Mouse (Mus musculus) lung, postnatal 0 days (tissue): ENCODE results near the gene Cirbp. TPM values are rescaled to one million over a fixed set of nuclear protein-coding genes. Genes with fewer than 3 reads are reported as not detected.

Source experiments
- ATAC-seq: fragments of 200-750 bp; cut with Nextera tagmentation; 2 replicates; pipeline ENCODE4 v1.8.0; 2017; ENCODE audit warnings: moderate library complexity
- DNase-seq: peaks from one replicate; pipeline ENCODE4 v3.0.0-alpha.2; 2016; ENCODE audit warnings: low spot score
- H3K27ac ChIP-seq: fragments of 300-500 bp; sonication (generic); 2 replicates; pipeline ENCODE4 v1.5.1; 2014; ENCODE audit warnings: antibody characterized with exemption, mild to moderate bottlenecking, low read length, mixed read lengths
- H3K27me3 ChIP-seq: fragments of 300-500 bp; sonication (generic); replicated peaks from 2 replicates; pipeline ENCODE4 v1.6.1; 2014; ENCODE audit warnings: low read length, mixed read lengths; ENCODE audit not compliant: insufficient read depth
- H3K36me3 ChIP-seq: fragments of 300-500 bp; sonication (generic); 2 replicates; pipeline ENCODE4 v1.6.1; 2014; ENCODE audit warnings: low read length, mixed read lengths; ENCODE audit not compliant: insufficient read depth
- H3K4me1 ChIP-seq: fragments of 300-500 bp; sonication (generic); 2 replicates; pipeline ENCODE4 v1.6.1; 2014; ENCODE audit warnings: antibody characterized with exemption, low read depth, low read length, mixed read lengths; ENCODE audit not compliant: insufficient read depth
- H3K4me2 ChIP-seq: fragments of 300-500 bp; sonication (generic); replicated peaks from 2 replicates; pipeline ENCODE4 v1.6.1; 2014; ENCODE audit warnings: low read depth, mild to moderate bottlenecking, low read length, moderate library complexity, mixed read lengths
- H3K4me3 ChIP-seq: fragments of 300-500 bp; sonication (generic); 2 replicates; pipeline ENCODE4 v1.5.1; 2014; ENCODE audit warnings: low read depth, low read length
- H3K9ac ChIP-seq: fragments of 300-500 bp; sonication (generic); replicated peaks from 2 replicates; pipeline ENCODE4 v1.6.1; 2014; ENCODE audit warnings: low read depth, mild to moderate bottlenecking
- H3K9me3 ChIP-seq: fragments of 300-500 bp; sonication (generic); 2 replicates; pipeline ENCODE4 v1.6.1; 2016; ENCODE audit warnings: low read length, mixed read lengths
- CTCF ChIP-seq: IDR thresholded peaks from 2 replicates; pipeline ENCODE4 v1.5.1; 2016; ENCODE audit warnings: antibody characterized with exemption, mild to moderate bottlenecking
- EP300 ChIP-seq: IDR thresholded peaks from 2 replicates; pipeline ENCODE4 v1.6.1; 2016; ENCODE audit warnings: antibody characterized with exemption, mild to moderate bottlenecking, control low read depth
- WGBS: fragments of 180-500 bp; shearing (Covaris S2); extraction: QIAGEN DNeasy Blood & Tissue Kit; methylation state at CpG from one replicate; pipeline ENCODE4 v1.1.7; 2014; 5-methylcytosine and 5-hydroxymethylcytosine counted together
- polyA plus RNA-seq: library from polyadenylated mRNA; unstranded; fragments of >200 nt; fragmentation: Nextera tagmentation; extraction: Ambion mirVana; gene quantifications from 2 replicates; pipeline ENCODE4 v1.2.1, GENCODE M21; 2015

Gene Cirbp
- polyA plus RNA-seq, 1 experiment from 2014 or later, result 305 TPM

DNA sequence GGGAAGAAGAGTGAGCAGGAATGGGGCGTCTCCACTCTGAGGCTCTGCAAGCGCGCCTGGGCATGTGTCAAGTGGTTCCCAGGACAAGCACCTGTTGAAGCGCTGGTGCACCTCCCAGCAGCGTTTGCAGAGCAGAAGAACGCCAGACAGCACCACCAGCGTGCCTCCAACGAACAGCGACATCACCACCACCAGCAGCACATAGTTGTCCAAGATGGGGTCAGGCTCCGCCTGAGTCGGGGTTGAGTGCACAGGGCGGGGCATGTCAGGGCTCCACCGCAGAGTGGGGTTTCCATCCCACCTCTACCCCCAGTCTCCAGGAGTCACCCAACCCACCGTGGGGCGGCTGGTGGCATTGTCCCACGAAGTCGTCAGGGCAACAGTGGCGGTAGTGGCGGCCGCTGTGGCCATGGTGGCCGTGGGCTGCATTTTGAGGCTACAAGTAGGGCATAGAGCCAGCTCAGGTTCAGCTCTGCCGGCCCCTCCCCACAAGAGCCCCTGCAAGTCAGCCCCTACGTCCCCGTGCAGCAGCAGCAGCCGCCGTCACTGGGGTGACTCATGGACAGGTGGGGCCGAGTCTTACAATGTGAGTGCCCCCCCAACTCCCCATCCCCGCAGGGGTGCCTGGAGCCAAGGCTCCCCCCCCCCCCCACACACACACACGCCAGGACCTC lies 28.7 kb upstream of the Cirbp start:
- H3K4me1 ChIP-seq, result peaks cover 7% of the 10 kb centered on the region; the same call in 1 of the 2 replicates
- WGBS, result 3% methylated on average over 26 of the region's 29 CpGs
- H3K27ac ChIP-seq, result peak overlapping the region; percentile 57
- ATAC-seq (peak; percentile 25), DNase-seq (peak; percentile 76)
- no peak overlapping the region for H3K9ac ChIP-seq
- peak overlapping the region; percentile 23 for H3K4me3 ChIP-seq
- no peaks in the 10 kb centered on the region for H3K9me3 ChIP-seq
- H3K36me3 ChIP-seq, result no peaks in the 10 kb centered on the region
- TF ChIP-seq CTCF (no peak), EP300 (0 out of 2 replicates have a peak, but pooled peaks have one; percentile 27)
- H3K27me3 ChIP-seq, result peaks cover 15% of the 10 kb centered on the region
- H3K4me2 ChIP-seq, result peak overlapping the region; percentile 98

DNA sequence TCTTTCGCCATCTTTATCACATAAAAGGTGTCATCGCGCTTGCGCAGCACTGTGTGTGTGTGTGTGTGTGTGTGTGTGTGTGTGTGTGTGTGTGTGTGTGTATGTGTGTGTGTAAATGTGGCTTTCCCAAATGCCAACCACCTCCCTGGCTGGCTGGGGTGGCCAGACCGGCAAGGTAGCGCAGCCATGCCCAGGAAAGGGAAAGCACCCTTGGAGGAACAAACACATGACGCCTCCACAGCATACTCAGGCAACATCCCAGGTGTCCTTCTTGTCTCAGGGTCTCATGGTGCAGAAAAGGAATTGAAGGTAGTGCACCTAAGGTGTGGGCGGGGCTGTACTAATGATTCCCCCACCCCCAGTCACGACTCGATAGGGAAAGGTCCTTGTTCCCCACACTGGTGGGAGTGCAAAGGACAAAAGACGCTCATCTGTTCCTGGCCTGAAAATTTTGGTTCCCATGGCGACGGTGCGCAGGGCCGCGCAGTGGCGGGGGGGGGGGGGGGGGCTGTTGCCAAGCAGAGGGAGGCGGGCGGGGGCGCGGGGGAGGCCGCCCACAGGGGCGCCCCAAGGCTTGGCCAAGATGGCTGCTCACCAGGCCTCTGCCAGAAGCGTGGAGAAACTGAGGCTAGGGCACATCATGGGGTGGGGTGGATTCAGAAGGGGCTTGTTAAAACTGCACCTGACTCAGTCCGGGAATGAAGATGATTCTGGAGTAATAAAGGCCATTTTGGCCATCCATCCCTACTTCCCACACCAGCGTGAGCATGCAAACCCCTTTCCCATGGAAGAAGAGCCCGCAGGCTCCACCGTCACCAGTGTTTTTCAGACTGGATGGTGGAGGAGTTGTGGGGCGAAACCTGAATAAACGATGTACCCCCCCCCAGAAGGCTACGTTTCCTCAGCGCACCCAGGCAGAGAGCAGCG lies 27.9 kb upstream of the Cirbp start:
- peak overlapping the region; percentile 53; the same call in 1 of the 2 replicates for H3K4me3 ChIP-seq
- DNase-seq, result no peak
- ATAC-seq, result no peak
- no peaks in the 10 kb centered on the region for H3K36me3 ChIP-seq
- H3K27ac ChIP-seq, result 0 out of 2 replicates have a peak overlapping the region, but pooled peaks have one; percentile 14
- TF ChIP-seq EP300 (0 out of 2 replicates have a peak, but pooled peaks have one; percentile 1), CTCF (no peak)
- H3K4me2 ChIP-seq, result peak overlapping the region; percentile 98
- H3K9me3 ChIP-seq, result no peaks in the 10 kb centered on the region
- H3K9ac ChIP-seq, result no peak overlapping the region
- peaks cover 15% of the 10 kb centered on the region for H3K27me3 ChIP-seq
- H3K4me1 ChIP-seq, result peaks cover 13% of the 10 kb centered on the region; the same call in 1 of the 2 replicates
- 4% methylated on average over 26 of the region's 33 CpGs for WGBS

DNA sequence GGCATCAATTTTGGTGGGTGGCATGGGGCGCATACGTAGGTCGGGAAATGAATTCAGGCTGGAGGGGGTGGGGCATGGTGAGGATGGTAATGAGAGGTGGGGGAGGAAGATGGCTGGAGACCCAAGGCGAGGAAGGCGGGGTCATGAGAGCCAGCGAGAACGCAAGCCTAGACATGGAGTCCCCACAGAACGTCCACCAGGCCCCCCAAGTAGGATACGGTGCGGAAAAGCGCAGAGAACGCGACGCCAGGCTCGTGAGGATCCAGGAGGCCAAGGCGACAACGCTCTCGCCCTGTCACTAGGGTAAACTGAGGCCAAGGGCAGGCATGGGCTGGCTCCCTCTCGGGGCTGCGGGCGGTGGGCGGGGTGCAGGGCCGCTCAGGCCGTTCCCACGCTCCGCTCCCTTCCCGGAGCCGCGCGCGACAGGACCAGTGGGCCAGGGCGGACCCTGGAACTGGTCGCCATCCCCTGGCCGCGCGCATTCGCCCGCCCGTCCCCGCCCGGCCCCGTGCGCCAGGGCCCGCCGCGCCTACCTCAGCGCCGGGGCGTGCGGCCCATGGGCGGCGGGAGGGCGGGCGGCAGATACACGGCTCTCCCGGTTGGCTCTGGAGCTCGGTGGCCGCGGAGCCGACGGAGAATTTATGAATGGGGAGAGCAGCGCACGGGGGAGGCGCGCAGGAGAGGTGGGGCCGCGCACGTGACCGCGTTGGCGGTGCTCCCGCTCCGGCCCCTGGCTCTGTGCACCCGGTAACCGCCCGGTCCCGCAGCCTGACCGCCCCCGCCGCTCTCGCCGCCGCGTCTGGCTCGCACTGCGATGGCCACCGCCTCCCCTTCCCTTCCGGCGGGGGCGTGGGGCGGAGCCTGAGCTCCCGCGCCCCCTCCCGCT lies 27.0 kb upstream of the Cirbp start, which contains the start of gene Atp5d:
Gene Atp5d, plus strand, starts transcription at position 80 of the 886 bp plus-strand sequence.
- Histone ChIP-seq H3K27me3 (peaks cover 15% of the 10 kb centered on the region), H3K4me3 (peak within 1 kb of the TSS; percentile 53), H3K9me3 (no peaks in the 10 kb centered on the region), H3K9ac (peak within 1 kb of the TSS; percentile 34), H3K27ac (peak within 1 kb of the TSS; percentile 68), H3K4me2 (peak within 1 kb of the TSS; percentile 98), H3K36me3 (no peaks in the 10 kb centered on the region), H3K4me1 (peaks cover 14% of the 10 kb centered on the region; the same call in 1 of the 2 replicates)
- TF ChIP-seq CTCF, result no peak
- no peak for TF ChIP-seq EP300
- 0 out of 2 replicates have a peak, but pooled peaks have one; percentile 1 for ATAC-seq
- WGBS, result 3% methylated on average over 53 of the region's 94 CpGs
- peak; percentile 64 for DNase-seq

DNA sequence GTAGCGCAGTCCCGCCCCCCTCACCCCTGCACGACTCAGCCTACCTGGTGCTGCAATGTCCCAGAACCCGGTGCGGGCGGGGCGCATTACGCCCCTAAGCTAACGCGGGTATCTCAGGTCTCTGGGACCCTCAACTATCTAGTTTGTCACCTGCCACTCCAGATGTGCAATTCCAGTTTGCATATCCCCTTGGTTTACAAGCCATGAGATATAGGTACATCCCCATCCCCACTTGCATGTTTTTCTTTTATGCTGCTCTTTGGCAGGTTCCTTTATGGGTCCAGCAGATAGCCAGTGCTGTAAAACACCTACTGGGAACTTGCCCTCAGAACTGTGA lies 26.4 kb upstream of the Cirbp start:
- peaks cover 15% of the 10 kb centered on the region for H3K27me3 ChIP-seq
- H3K9me3 ChIP-seq, result no peaks in the 10 kb centered on the region
- peak overlapping the region; percentile 53 for H3K4me3 ChIP-seq
- ATAC-seq (no peak), DNase-seq (no peak)
- peaks cover 14% of the 10 kb centered on the region; the same call in 1 of the 2 replicates for H3K4me1 ChIP-seq
- peak overlapping the region; percentile 68 for H3K27ac ChIP-seq
- peak overlapping the region; percentile 34; the same call in 1 of the 2 replicates for H3K9ac ChIP-seq
- H3K4me2 ChIP-seq, result peak overlapping the region; percentile 98
- H3K36me3 ChIP-seq, result no peaks in the 10 kb centered on the region
- 1% methylated on average over 9 of the region's 10 CpGs for WGBS
- TF ChIP-seq CTCF (no peak), EP300 (no peak)

DNA sequence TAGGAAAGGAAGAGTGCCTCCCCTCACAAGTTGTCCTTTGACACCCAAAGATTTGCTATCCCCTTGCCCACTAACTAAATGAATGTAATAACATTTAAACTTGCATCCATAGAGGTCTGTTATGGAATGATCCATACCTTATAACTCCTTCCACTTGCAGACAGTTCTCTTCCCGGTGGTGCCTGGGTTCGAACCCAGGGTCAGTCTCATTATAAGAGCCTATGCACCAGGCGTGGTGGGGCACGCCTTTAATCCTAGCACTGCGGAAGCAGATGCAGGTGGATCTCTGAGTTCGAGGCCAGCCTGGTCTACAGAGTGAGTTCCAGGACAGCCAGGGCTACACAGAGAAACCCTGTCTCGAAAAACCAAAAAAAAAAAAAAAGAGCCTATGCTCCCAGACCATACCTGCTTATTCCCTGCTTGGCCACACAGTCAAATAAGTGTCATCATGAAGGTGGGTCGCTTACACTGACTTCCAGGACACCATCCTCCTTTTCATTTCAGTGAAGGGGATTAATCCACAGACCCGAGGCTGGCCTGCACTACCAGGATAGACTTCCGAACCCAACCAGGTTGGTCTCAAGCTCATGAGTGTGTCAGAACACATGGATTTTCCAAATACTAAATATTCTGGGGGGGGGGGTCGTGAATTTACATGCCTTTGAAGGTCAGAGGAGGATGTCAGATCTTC lies 25.7 kb upstream of the Cirbp start:
- TF ChIP-seq CTCF, result no peak
- no peak for TF ChIP-seq EP300

More for the DNA sequence above, 25.7 kb upstream of the Cirbp start:
- H3K4me3 ChIP-seq, result no peak overlapping the region
- peaks cover 15% of the 10 kb centered on the region for H3K27me3 ChIP-seq
- no peaks in the 10 kb centered on the region for H3K36me3 ChIP-seq
- WGBS, result 74% methylated on average over 11 of the region's 11 CpGs
- no peak for DNase-seq
- 0 out of 2 replicates have a peak overlapping the region, but pooled peaks have one; percentile 82 for H3K27ac ChIP-seq
- H3K4me2 ChIP-seq, result no peak overlapping the region
- H3K9me3 ChIP-seq, result no peaks in the 10 kb centered on the region
- no peak for ATAC-seq
- no peak overlapping the region for H3K9ac ChIP-seq
- H3K4me1 ChIP-seq, result peaks cover 14% of the 10 kb centered on the region; the same call in 1 of the 2 replicates
